Mouse (Mus musculus) CH12.LX (cell line): ENCODE data around the gene F2rl1. TPM values are rescaled to one million over a fixed set of nuclear protein-coding genes. Genes with fewer than 3 reads are reported as not detected.

Source experiments
- DNase-seq: peaks from one replicate; pipeline ENCODE4 v3.0.0-alpha.2; 2013; ENCODE audit errors: extremely low read depth
- H3K27ac ChIP-seq: 2 replicates; pipeline ENCODE4 v1.5.1; 2012; ENCODE audit warnings: low read depth, mild to moderate bottlenecking, control low read depth, moderate library complexity; ENCODE audit not compliant: insufficient read depth
- H3K27me3 ChIP-seq: replicated peaks from 2 replicates; pipeline ENCODE3; 2012; ENCODE audit warnings: inconsistent platforms
- H3K36me3 ChIP-seq, 2 experiments: replicated peaks in 1 of 2; 2 replicates each; pipeline versions ENCODE3 to v1.6.1; 2012; ENCODE audit warnings: inconsistent platforms in 1 of 2, low read length in 1 of 2, mild to moderate bottlenecking in 1 of 2, mixed read lengths in 1 of 2, moderate library complexity in 1 of 2; ENCODE audit not compliant: control insufficient read depth in 1 of 2, insufficient read depth in 1 of 2
- H3K4me1 ChIP-seq, 2 experiments: 2 replicates each; pipeline ENCODE4 v1.6.1; 2012; ENCODE audit warnings: inconsistent platforms in 1 of 2, moderate library complexity in 1 of 2; ENCODE audit not compliant: insufficient read depth in 2 of 2, control insufficient read depth in 1 of 2
- H3K4me2 ChIP-seq: 2 replicates; pipeline ENCODE4 v1.6.1; 2012; ENCODE audit warnings: low read depth, mild to moderate bottlenecking, control low read depth; ENCODE audit not compliant: poor library complexity, insufficient read depth, severe bottlenecking
- H3K4me3 ChIP-seq, 3 experiments: fragments of 150-350 bp in 1 of 3; sonication (generic) in 1 of 3; replicated peaks in 1 of 3; 2 replicates each; pipeline versions ENCODE3 to v1.5.1; 2011 to 2012; ENCODE audit warnings: low read depth in 2 of 3, low read length in 2 of 3, mild to moderate bottlenecking in 2 of 3, moderate library complexity in 2 of 3, control low read depth in 1 of 3, improper control_type of control experiment in 1 of 3, inconsistent platforms in 1 of 3, mixed read lengths in 1 of 3; ENCODE audit not compliant: poor library complexity in 1 of 3
- H3K79me2 ChIP-seq: replicated peaks from 2 replicates; pipeline ENCODE4 v1.6.1; 2012; ENCODE audit warnings: mild to moderate bottlenecking, moderate library complexity; ENCODE audit not compliant: control insufficient read depth, poor library complexity, insufficient read depth, severe bottlenecking; ENCODE audit errors: extremely low read depth
- H3K9ac ChIP-seq: 2 replicates; pipeline ENCODE4 v1.6.1; 2012; ENCODE audit warnings: low read depth, mild to moderate bottlenecking, control low read depth, moderate library complexity; ENCODE audit not compliant: insufficient read depth
- H3K9me3 ChIP-seq: replicated peaks from 2 replicates; pipeline ENCODE3; 2012; ENCODE audit warnings: low read length, inconsistent platforms, mixed read lengths
- CHD1 ChIP-seq: IDR thresholded peaks from 2 replicates; pipeline ENCODE4 v1.6.1; 2012; ENCODE audit warnings: low read depth, low read length, improper control_type of control experiment, inconsistent platforms
- CHD2 ChIP-seq: IDR thresholded peaks from 2 replicates; pipeline ENCODE4 v1.6.1; 2011; ENCODE audit warnings: low read length, improper control_type of control experiment
- CTCF ChIP-seq, 2 experiments: IDR thresholded peaks in 1 of 2; conservative IDR thresholded peaks in 1 of 2; 2 replicates each; pipeline ENCODE4 v1.5.1; 2011 to 2012; ENCODE audit warnings: low read depth in 2 of 2, low read length in 2 of 2, improper control_type of control experiment in 1 of 2, inconsistent platforms in 1 of 2, mild to moderate bottlenecking in 1 of 2, moderate library complexity in 1 of 2
- E2F4 ChIP-seq: IDR thresholded peaks from 2 replicates; pipeline ENCODE4 v1.6.1; 2011; ENCODE audit warnings: low read depth, low read length, improper control_type of control experiment; ENCODE audit not compliant: insufficient replicate concordance
- ELF1 ChIP-seq: IDR thresholded peaks from 2 replicates; pipeline ENCODE4 v1.6.1; 2014; ENCODE audit warnings: low read depth, mild to moderate bottlenecking, inconsistent platforms, low read length, improper control_type of control experiment
- EP300 ChIP-seq: IDR thresholded peaks from 2 replicates; pipeline ENCODE4 v1.6.1; 2011; ENCODE audit warnings: low read length, improper control_type of control experiment
- ETS1 ChIP-seq: conservative IDR thresholded peaks from 2 replicates; pipeline ENCODE4 v1.6.1; 2012; ENCODE audit warnings: low read depth, mild to moderate bottlenecking, inconsistent platforms, low read length, improper control_type of control experiment, moderate library complexity
- GABPA ChIP-seq: IDR thresholded peaks from 2 replicates; pipeline ENCODE4 v1.6.1; 2012; ENCODE audit warnings: low read depth, low read length, improper control_type of control experiment, inconsistent platforms; ENCODE audit not compliant: insufficient replicate concordance
- IRF4 ChIP-seq: IDR thresholded peaks from 2 replicates; pipeline ENCODE4 v1.6.1; 2014; ENCODE audit warnings: low read depth, mild to moderate bottlenecking, inconsistent platforms, low read length, improper control_type of control experiment
- JUND ChIP-seq: conservative IDR thresholded peaks from 2 replicates; pipeline ENCODE4 v1.6.1; 2011; ENCODE audit warnings: low read depth, low read length, improper control_type of control experiment
- KAT2A ChIP-seq: IDR thresholded peaks from 2 replicates; pipeline ENCODE4 v1.6.1; 2012; ENCODE audit warnings: low read length, improper control_type of control experiment, inconsistent platforms; ENCODE audit not compliant: insufficient replicate concordance
- MAFK ChIP-seq: IDR thresholded peaks from 2 replicates; pipeline ENCODE4 v1.6.1; 2011; ENCODE audit warnings: low read length, improper control_type of control experiment; ENCODE audit not compliant: insufficient replicate concordance
- MAX ChIP-seq: IDR thresholded peaks from 2 replicates; pipeline ENCODE4 v1.6.1; 2011; ENCODE audit warnings: low read length, improper control_type of control experiment
- MAZ ChIP-seq: IDR thresholded peaks from 2 replicates; pipeline ENCODE4 v1.6.1; 2012; ENCODE audit warnings: low read depth, mild to moderate bottlenecking, inconsistent platforms, low read length, improper control_type of control experiment, moderate library complexity
- MYC ChIP-seq: IDR thresholded peaks from 2 replicates; pipeline ENCODE4 v1.6.1; 2011; ENCODE audit warnings: low read depth, mild to moderate bottlenecking, improper control_type of control experiment, low read length
- NELFE ChIP-seq: IDR thresholded peaks from 2 replicates; pipeline ENCODE4 v1.6.1; 2011; ENCODE audit warnings: low read depth, low read length, improper control_type of control experiment
- NRF1 ChIP-seq: IDR thresholded peaks from 2 replicates; pipeline ENCODE4 v1.6.1; 2014; ENCODE audit warnings: low read depth, mild to moderate bottlenecking, inconsistent platforms, low read length, improper control_type of control experiment, moderate library complexity
- PAX5 ChIP-seq: IDR thresholded peaks from 2 replicates; pipeline ENCODE4 v1.6.1; 2012; ENCODE audit warnings: low read length, inconsistent platforms, mixed read lengths
- POLR2A ChIP-seq: IDR thresholded peaks from 2 replicates; pipeline ENCODE4 v1.6.1; 2011; ENCODE audit warnings: low read depth, mild to moderate bottlenecking, improper control_type of control experiment, low read length
- POLR2AphosphoS2 ChIP-seq: IDR thresholded peaks from 2 replicates; pipeline ENCODE4 v1.6.1; 2011; ENCODE audit warnings: low read depth, low read length, improper control_type of control experiment
- RAD21 ChIP-seq: IDR thresholded peaks from 2 replicates; pipeline ENCODE4 v1.6.1; 2011; ENCODE audit warnings: low read depth, mild to moderate bottlenecking, low read length, improper control_type of control experiment, moderate library complexity
- RCOR1 ChIP-seq: conservative IDR thresholded peaks from 2 replicates; pipeline ENCODE4 v1.6.1; 2012; ENCODE audit warnings: low read depth, mild to moderate bottlenecking, inconsistent platforms, low read length, improper control_type of control experiment
- SIN3A ChIP-seq: IDR thresholded peaks from 2 replicates; pipeline ENCODE4 v1.6.1; 2012; ENCODE audit warnings: low read length, improper control_type of control experiment, inconsistent platforms
- SMC3 ChIP-seq: IDR thresholded peaks from 2 replicates; pipeline ENCODE4 v1.6.1; 2011; ENCODE audit warnings: low read depth, low read length, improper control_type of control experiment
- TBP ChIP-seq: conservative IDR thresholded peaks from 2 replicates; pipeline ENCODE4 v1.6.1; 2011; ENCODE audit warnings: low read depth, low read length, improper control_type of control experiment
- TCF12 ChIP-seq: IDR thresholded peaks from 2 replicates; pipeline ENCODE4 v1.6.1; 2014; ENCODE audit warnings: low read depth, mild to moderate bottlenecking, inconsistent platforms, low read length, improper control_type of control experiment
- UBTF ChIP-seq: IDR thresholded peaks from 2 replicates; pipeline ENCODE4 v1.6.1; 2012; ENCODE audit warnings: low read depth, mild to moderate bottlenecking, inconsistent platforms, low read length, improper control_type of control experiment, moderate library complexity
- USF1 ChIP-seq: IDR thresholded peaks from 2 replicates; pipeline ENCODE4 v1.6.1; 2014; ENCODE audit warnings: low read depth, mild to moderate bottlenecking, inconsistent platforms, low read length, improper control_type of control experiment
- USF2 ChIP-seq: conservative IDR thresholded peaks from 2 replicates; pipeline ENCODE4 v1.6.1; 2011; ENCODE audit warnings: low read depth, low read length, improper control_type of control experiment
- ZC3H11A ChIP-seq: IDR thresholded peaks from 2 replicates; pipeline ENCODE4 v1.6.1; 2012; ENCODE audit warnings: low read depth, mild to moderate bottlenecking, inconsistent platforms, low read length, improper control_type of control experiment
- ZKSCAN1 ChIP-seq: IDR thresholded peaks from 2 replicates; pipeline ENCODE4 v1.6.1; 2012; ENCODE audit warnings: low read depth, inconsistent platforms, low read length, improper control_type of control experiment, borderline replicate concordance
- ZMIZ1 ChIP-seq: IDR thresholded peaks from 2 replicates; pipeline ENCODE4 v1.6.1; 2012; ENCODE audit warnings: low read depth, mild to moderate bottlenecking, inconsistent platforms, low read length, improper control_type of control experiment
- ZNF384 ChIP-seq: IDR thresholded peaks from 2 replicates; pipeline ENCODE4 v1.6.1; 2012; ENCODE audit warnings: low read depth, low read length, improper control_type of control experiment, inconsistent platforms
- dilution Hi-C: fragments of 300-500 bp; cut with MboI; formaldehyde crosslinking; loops from 2 replicates; pipeline ENCODE4 v1.14.3; 2020; ENCODE audit warnings: low sequenced_read_pairs; ENCODE audit not compliant: extremely low pct_unique_long_range_greater_than_20kb, extremely low pct_ligation_motif_present
- in situ Hi-C: fragments of 300-500 bp; cut with MboI; formaldehyde crosslinking; loops from 3 replicates; pipeline ENCODE4 v1.14.3; 2019; ENCODE audit warnings: low sequenced_read_pairs, low pct_ligation_motif_present, low pct_unique_long_range_greater_than_20kb, mixed read lengths
- polyA plus RNA-seq: library from polyadenylated mRNA; unstranded; fragments of >175 nt; gene quantifications from 2 replicates; pipeline ENCODE4 v1.2.1, GENCODE M21; 2012; ENCODE audit warnings: low read depth; ENCODE audit not compliant: insufficient read length
- total RNA-seq, 2 experiments: library from RNA; depleted of rRNA; stranded (reverse); fragments of 300-350 nt in 1 of 2; fragments of >200 nt in 1 of 2; gene quantifications; 2 replicates each; pipeline ENCODE4 v1.2.3; 2012 to 2014

F2rl1 gene
- total and polyA plus RNA-seq, 3 experiments, result not detected

DNA sequence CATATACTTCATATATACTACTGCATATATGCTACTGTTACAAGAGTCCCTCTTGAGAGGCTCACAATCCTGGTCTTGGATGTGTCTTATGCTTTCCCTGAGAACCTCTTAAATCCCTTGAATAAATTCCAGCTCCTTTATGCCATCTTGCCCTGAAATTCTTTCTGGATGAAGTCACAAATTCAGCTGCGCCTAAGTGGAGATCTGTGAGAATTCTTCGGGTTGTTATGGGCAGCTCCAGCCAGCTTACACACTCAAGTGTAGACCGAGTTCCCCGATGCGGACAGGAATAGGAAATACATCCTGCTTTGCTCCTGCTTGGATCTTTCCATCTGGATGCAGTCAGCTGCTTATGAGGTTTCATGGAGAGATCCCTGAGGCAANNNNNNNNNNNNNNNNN lies 40.4 kb downstream of the F2rl1 start:
- no peak overlapping the region for H3K4me2 ChIP-seq
- in situ Hi-C loops, result no loop called here

DNA sequence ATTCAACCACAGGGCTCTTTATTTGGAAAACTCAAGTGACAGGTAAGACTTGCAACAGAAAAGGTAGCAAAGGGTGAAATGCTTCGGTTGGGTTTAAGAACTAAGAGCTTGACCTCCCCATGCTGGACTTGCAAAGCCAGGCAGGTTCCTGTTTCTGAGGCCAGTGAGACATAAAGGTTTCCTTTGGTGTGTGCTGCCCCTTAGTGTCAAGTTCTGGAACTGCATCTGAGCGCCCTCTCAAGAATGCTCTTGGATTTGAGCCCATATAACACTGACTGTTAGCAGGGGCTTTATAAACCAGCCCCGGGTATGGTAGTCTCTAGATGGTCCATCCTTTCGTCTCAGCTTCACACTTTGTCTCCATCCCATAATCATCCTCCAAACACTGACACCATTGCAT lies 43.6 kb downstream of the F2rl1 start:
- Histone ChIP-seq H3K27ac (no peak overlapping the region), H3K4me1 (no peaks in the 10 kb centered on the region)
- in situ Hi-C loops, result no loop called here
- TF ChIP-seq POLR2AphosphoS2 (no peak), ELF1 (peak; percentile 29; the same call in 1 of the 2 replicates), KAT2A (no peak), ZMIZ1 (no peak), USF1 (no peak), ETS1 (no peak), UBTF (no peak), EP300 (no peak), NELFE (no peak), NRF1 (no peak), SMC3 (peak; percentile 92), ZC3H11A (peak; percentile 75), TBP (no peak), SIN3A (no peak), CHD2 (no peak), RAD21 (peak; percentile 95), POLR2A (no peak), JUND (no peak), CHD1 (no peak), TCF12 (no peak), GABPA (no peak), RCOR1 (no peak), MAZ (no peak), ZNF384 (no peak), IRF4 (no peak; the same call in 1 of the 2 replicates), MAFK (no peak), PAX5 (no peak), E2F4 (no peak), ZKSCAN1 (no peak)

More for the DNA sequence above, 40.4 kb downstream of the F2rl1 start:
- no peaks in the 10 kb centered on the region for H3K4me1 ChIP-seq
- dilution Hi-C loops, result no loop called here
- no peak for DNase-seq
- no peak overlapping the region for H3K4me3 ChIP-seq
- no peaks in the 10 kb centered on the region for H3K79me2 ChIP-seq
- H3K27me3 ChIP-seq, result peaks cover 11% of the 10 kb centered on the region
- no peaks in the 10 kb centered on the region for H3K36me3 ChIP-seq
- TF ChIP-seq E2F4 (no peak), JUND (no peak), MAZ (no peak), RAD21 (no peak), MYC (no peak), IRF4 (no peak), POLR2AphosphoS2 (no peak), USF2 (no peak), MAFK (no peak), MAX (no peak), CTCF (conservative IDR thresholded peaks at IDR 0.05 in 1 of 2, IDR thresholded peaks at IDR 0.05 in 1 of 2; ENCODE audit: low read depth in 2 of 2, low read length in 2 of 2) (no peak), ZC3H11A (no peak), SIN3A (no peak), GABPA (no peak), EP300 (no peak), CHD1 (no peak)
- no peaks in the 10 kb centered on the region for H3K9me3 ChIP-seq
- no peak overlapping the region for H3K27ac ChIP-seq
- no peak overlapping the region for H3K9ac ChIP-seq

More for the DNA sequence above, 43.6 kb downstream of the F2rl1 start:
- H3K9ac ChIP-seq, result no peak overlapping the region
- peak; percentile 72 for DNase-seq
- dilution Hi-C loops, result no loop called here
- no peaks in the 10 kb centered on the region for H3K9me3 ChIP-seq
- no peak overlapping the region for H3K4me3 ChIP-seq
- no peaks in the 10 kb centered on the region for H3K36me3 ChIP-seq
- peaks cover 9% of the 10 kb centered on the region for H3K27me3 ChIP-seq
- no peak overlapping the region for H3K4me2 ChIP-seq
- H3K79me2 ChIP-seq, result no peaks in the 10 kb centered on the region
